Mouse (Mus musculus) testis, adult 2 months (tissue): Measurements from ENCODE around the gene Nob1. TPM values are rescaled to one million over a fixed set of nuclear protein-coding genes. Genes with fewer than 3 reads are reported as not detected.
A peak's percentile ranks its signal among the peaks of the same experiment; 100 is the strongest.

Source experiments
- H3K27ac ChIP-seq: fragments of 200-500 bp; 2 replicates; pipeline ENCODE4 v1.5.1; 2012; ENCODE audit warnings: low read depth, low read length; ENCODE audit not compliant: control insufficient read depth, insufficient read depth
- H3K27me3 ChIP-seq: fragments of 200-500 bp; 2 replicates; pipeline ENCODE4 v1.6.1; 2012; ENCODE audit warnings: mild to moderate bottlenecking, low read length, moderate library complexity; ENCODE audit not compliant: control insufficient read depth, insufficient read depth
- H3K36me3 ChIP-seq: fragments of 200-500 bp; 2 replicates; pipeline ENCODE4 v1.6.1; 2012; ENCODE audit warnings: mild to moderate bottlenecking, low read length; ENCODE audit not compliant: control insufficient read depth, insufficient read depth
- H3K4me1 ChIP-seq: fragments of 200-500 bp; 2 replicates; pipeline ENCODE4 v1.6.1; 2012; ENCODE audit warnings: low read length; ENCODE audit not compliant: control insufficient read depth, insufficient read depth
- H3K4me3 ChIP-seq: fragments of 200-500 bp; 2 replicates; pipeline ENCODE4 v1.5.1; 2012; ENCODE audit warnings: low read depth, mild to moderate bottlenecking, low read length, moderate library complexity, mixed read lengths; ENCODE audit not compliant: control insufficient read depth
- CTCF ChIP-seq: fragments of 200-500 bp; IDR thresholded peaks from 2 replicates; pipeline ENCODE4 v1.5.1; 2012; ENCODE audit warnings: low read depth, mild to moderate bottlenecking, inconsistent platforms, low read length, moderate library complexity; ENCODE audit not compliant: control insufficient read depth, insufficient read depth, insufficient replicate concordance
- POLR2A ChIP-seq: fragments of 200-500 bp; IDR thresholded peaks from 2 replicates; pipeline ENCODE4 v1.6.1; 2012; ENCODE audit warnings: low read depth, mild to moderate bottlenecking, inconsistent platforms, low read length, moderate library complexity; ENCODE audit not compliant: control insufficient read depth
- polyA plus RNA-seq: library from polyadenylated mRNA; depleted of rRNA; stranded (reverse); fragments of >200 nt; gene quantifications from 2 replicates; pipeline ENCODE4 v1.2.3, GENCODE M21; 2012; rRNA removed

The Nob1 gene
- polyA plus RNA-seq = 15.3 and 15.9 TPM in 2 replicates

DNA sequence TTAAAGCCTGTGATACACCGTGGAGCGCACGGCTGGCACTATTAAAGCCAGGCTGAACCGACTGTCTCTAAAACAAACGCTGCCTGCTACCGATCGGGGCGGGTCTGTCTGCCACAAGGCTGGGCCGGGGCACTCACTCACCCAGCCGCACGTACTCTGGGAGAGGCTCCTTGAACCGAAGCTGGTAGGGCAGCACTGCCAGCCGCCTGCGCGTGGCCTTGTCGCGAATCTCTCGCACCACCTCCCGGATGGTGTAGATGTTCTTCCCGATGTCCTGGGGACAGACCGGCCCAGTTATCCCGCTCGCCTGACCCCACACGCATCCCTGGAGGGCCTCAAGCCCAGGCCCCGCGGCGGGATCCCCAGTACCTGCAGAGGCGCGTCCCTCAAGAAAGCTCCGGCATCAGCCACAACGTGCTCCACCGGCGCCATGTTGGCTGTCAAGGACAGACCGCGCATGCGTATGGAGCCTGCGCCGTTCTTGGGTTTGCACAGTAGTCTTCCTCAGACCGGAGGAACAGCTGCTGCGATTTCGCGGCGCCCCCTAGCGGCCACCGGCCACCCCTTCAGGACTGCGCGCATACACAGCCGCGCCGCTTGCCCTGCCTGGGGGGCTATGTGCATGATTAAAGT, at the start of gene Nob1:
Nob1 (minus strand) TSS at position 455 of the 633 bp plus-strand sequence.
- Histone ChIP-seq H3K4me1 (peaks cover 5% of the 10 kb centered on the region), H3K36me3 (peaks cover 2% of the 10 kb centered on the region), H3K27me3 (no peaks in the 10 kb centered on the region), H3K27ac (peak within 1 kb of the TSS; percentile 97), H3K4me3 (peak within 1 kb of the TSS; percentile 100)
- TF ChIP-seq POLR2A (peak; percentile 85), CTCF (peak; percentile 97)

DNA sequence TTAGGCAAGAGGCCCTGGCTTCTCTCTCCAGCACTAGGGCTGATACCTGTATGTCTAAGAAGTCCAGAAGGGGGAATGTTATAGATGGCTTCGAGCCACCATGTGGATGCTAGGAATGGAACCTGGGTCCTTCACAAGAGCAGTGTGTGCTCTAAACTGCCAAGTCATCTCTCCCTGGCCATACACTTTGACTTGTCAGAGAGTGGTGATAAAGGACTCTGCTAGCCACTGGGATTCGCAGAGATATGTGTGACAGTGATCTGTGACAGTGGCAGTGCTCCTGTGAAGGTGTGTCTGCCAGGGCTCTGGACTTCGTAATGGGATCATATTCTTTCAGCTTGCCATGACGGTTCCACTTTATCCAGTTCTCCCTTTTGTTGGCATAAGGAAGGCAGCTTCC, 48.5 kb upstream of the Nob1 start:
- no peaks in the 10 kb centered on the region for H3K36me3 ChIP-seq
- no peak overlapping the region for H3K4me3 ChIP-seq
- TF ChIP-seq CTCF = no peak
- TF ChIP-seq POLR2A = no peak
- no peak overlapping the region for H3K27ac ChIP-seq
- H3K4me1 ChIP-seq = no peaks in the 10 kb centered on the region
- no peaks in the 10 kb centered on the region for H3K27me3 ChIP-seq

DNA sequence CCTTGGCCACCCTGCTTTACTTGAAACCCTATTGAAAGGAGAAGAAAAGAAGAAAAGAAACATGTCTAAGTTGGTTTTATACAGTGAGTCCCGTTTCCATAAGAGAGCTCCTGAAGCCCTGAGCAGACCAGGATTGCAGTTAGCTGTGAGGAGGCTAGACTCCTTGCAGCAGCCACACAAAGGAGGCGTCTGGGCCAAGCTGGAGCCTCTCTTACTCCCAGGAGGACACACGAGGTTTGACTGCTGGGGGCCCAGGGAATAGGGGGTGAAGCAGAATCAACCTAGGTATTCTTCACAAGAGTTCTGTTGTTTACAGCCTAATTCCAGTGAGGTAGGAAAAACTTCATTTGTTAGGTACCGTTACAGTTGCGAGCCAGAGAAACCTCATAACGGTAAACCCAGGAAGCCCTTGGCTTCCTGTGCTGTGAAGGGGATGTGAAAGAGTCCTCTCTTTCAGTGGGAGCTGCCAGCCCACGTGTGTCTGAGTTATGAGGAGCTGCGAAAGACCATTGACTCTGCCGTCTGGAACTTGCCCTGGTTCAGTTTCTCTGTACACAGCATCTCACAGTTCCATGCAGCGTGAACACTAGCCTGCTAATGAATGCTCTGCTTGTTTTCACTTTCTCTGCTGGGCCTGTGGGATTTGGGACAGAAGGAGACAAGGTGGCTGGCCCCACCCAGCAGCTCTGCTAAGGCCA, 47.7 kb upstream of the Nob1 start:
- Histone ChIP-seq H3K36me3 (no peaks in the 10 kb centered on the region), H3K27ac (no peak overlapping the region), H3K27me3 (no peaks in the 10 kb centered on the region), H3K4me1 (no peaks in the 10 kb centered on the region), H3K4me3 (no peak overlapping the region)
- no peak for TF ChIP-seq CTCF
- no peak for TF ChIP-seq POLR2A

DNA sequence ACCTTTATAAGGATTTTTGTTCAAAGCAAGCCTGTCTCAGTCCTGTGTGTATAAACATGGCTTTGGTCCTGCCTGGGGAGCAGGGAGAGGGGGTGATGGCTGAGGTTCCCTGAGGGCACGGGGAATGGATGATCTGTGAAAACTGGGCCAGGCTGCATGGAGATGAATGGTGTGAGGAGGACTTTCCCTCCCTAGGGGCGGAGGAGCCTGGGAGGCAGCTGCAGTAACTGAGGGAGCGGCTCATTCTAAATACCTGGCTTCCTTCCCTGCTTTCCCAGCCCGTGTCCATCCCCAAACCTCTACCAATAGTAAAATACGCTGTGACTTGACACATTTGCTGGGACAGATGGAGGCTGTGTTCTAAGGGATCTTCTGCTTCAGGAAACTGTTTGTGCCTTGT, 45.5 kb upstream of the Nob1 start:
- Histone ChIP-seq H3K27ac (no peak overlapping the region), H3K36me3 (no peaks in the 10 kb centered on the region), H3K4me3 (no peak overlapping the region), H3K4me1 (no peaks in the 10 kb centered on the region), H3K27me3 (no peaks in the 10 kb centered on the region)
- TF ChIP-seq POLR2A (no peak), CTCF (no peak)

DNA sequence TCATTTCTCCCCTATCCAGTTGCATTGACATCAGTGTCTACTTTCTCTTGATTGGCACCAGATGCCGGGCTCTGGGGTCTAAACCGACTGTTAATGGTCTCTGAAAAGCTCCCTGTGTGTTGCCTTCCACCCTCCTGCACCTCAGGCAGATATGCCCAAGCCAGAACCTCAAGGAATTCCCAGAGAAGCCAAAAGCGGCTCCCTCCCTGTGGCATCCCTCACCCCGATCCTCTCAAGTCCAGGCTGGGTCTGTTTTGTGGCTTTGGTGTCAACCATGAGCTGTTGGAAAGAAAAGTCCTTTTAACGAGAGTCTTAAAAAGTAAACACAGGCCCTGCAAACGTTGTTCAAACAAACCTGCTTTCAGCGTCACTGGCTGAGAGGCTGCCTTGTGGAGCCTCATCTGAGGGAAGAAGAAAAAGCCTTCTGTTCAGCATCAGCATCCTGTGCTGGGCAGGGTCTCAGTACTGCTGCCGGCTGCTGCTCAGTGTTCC, 44.0 kb upstream of the Nob1 start:
- Histone ChIP-seq H3K27me3 (no peaks in the 10 kb centered on the region), H3K4me1 (no peaks in the 10 kb centered on the region), H3K27ac (no peak overlapping the region), H3K4me3 (no peak overlapping the region), H3K36me3 (no peaks in the 10 kb centered on the region)
- TF ChIP-seq POLR2A = no peak
- no peak for TF ChIP-seq CTCF

DNA sequence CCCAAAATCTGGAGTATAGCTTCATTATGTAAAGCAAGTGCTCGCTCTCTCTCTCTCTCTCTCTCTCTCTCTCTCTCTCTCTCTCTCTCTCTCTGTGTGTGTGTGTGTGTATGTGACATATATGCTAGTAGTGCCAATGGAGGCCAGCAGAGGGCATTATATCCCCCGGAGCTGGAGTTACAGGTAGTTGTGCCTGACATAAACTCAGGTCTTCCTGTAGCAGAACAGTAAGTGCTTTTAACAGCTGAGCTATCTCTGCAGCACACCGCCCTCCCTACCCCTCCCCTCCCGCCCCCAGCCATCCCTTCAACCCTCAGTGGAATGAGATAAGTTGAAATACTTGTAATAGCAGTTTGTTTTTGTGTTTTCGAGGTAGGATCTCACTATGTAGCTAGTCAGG, 41.8 kb upstream of the Nob1 start:
- H3K36me3 ChIP-seq = no peaks in the 10 kb centered on the region
- H3K4me3 ChIP-seq = no peak overlapping the region

DNA sequence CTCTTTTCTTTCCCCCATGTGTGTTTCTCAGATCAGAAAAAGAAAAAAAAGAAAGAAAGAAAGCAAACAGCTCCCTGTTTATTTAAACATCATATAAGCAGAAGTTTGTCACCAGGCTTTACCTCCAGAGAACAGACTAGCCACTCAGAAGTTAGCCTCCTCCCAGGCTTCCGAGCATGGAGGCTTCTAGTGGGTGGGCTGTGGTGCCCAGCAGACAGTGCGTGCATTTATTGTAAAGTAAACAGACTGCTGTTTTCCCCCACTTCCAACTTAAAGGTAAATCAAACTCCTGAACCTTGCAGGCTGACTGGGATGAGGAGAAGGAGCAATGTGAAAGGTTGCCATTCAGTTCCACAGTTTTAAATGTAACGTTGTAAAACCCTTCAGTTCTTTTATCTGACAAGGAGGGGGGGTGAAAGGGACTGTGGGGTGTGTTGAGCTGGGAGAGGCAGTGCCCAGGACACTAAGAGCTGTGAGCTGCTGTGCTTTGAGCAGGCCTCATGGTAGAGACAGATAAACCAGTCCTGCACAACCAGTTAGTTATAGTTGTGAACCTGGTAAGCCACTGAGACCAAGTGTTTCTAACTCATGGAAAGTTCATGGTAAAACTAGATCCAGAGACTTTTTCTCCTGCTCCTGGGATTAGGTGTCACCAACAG, 40.6 kb upstream of the Nob1 start:
- no peaks in the 10 kb centered on the region for H3K36me3 ChIP-seq
- no peak overlapping the region for H3K27ac ChIP-seq
- no peaks in the 10 kb centered on the region for H3K4me1 ChIP-seq
- TF ChIP-seq POLR2A (no peak), CTCF (no peak)
- no peak overlapping the region for H3K4me3 ChIP-seq
- no peaks in the 10 kb centered on the region for H3K27me3 ChIP-seq

More for the DNA sequence above, 41.8 kb upstream of the Nob1 start:
- H3K27me3 ChIP-seq = no peaks in the 10 kb centered on the region
- no peak for TF ChIP-seq POLR2A
- no peak for TF ChIP-seq CTCF
- H3K27ac ChIP-seq = no peak overlapping the region
- H3K4me1 ChIP-seq = no peaks in the 10 kb centered on the region
